Mouse (Mus musculus): Measurements from ENCODE around the gene Ivd.

The Ivd gene

GRCm38 (mm10) chr2:118881956-118882355 is 20.2 kb downstream of the Ivd start:
- DNase-seq (ENCODE audit: low spot score in 2 of 2), result no peak

DNA sequence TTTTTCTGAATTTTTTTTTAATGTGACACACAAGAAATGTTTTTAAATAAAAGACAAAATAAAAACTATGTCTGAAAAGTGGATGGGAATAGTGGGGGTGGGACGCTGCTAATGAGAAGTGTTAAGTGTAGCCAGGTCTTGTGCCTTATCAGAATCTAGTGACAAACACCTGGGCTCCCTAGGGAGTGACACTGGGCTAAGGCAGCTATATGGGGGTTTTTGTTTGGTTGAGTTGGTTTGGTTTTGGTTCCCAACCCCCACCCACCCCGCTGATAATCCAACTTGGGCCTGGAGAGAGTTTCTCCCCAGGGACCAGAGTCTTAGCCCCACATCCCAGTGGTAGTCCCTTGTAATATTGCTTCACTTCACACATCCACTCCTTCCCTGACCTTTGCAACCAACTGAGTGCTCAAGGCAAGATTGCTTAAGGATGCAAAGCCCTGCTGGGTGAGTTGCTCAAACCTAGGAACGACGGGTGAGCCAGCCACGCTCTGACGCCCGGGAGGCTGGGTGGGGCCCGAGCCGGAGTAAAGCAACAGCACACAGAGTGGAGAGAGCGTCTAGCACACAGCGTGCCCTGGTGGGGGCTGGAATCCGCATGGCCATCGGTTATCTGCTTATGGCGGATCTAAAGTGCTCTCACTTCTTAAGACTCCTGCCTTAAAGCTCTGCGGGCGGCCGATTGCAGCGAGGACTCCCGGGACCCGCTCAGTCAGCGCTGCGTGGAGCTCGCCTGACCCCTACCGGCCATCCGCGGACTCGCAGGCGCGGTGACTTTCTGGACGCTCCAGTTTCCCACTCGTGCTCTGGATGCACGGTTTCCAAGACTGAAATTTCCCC is 21.3 kb downstream of the Ivd start:
- DNase-seq (ENCODE audit: low spot score in 2 of 2), result peak in 1 of 2 experiments; percentile 90

DNA sequence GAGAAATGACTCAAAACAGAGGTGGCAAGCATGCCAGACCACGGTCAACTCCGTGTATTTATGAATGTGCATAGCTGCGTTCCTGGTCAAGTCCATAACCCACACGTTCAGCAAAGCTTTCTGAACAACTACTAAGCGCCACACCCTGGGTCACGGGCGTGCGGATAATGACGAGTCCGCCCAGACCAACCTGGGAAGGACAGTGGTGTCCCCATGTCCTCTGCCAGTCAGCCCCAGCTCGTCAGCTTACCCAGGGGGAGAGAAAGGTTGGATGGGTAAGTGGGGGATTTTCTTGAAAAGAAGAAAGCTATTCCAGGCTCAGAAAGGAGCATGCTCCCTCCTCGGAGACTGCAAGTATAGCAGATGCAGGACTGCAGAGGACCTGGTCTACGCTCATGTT is 25.7 kb downstream of the Ivd start:
- no peak for DNase-seq (ENCODE audit: low spot score in 2 of 2)

DNA sequence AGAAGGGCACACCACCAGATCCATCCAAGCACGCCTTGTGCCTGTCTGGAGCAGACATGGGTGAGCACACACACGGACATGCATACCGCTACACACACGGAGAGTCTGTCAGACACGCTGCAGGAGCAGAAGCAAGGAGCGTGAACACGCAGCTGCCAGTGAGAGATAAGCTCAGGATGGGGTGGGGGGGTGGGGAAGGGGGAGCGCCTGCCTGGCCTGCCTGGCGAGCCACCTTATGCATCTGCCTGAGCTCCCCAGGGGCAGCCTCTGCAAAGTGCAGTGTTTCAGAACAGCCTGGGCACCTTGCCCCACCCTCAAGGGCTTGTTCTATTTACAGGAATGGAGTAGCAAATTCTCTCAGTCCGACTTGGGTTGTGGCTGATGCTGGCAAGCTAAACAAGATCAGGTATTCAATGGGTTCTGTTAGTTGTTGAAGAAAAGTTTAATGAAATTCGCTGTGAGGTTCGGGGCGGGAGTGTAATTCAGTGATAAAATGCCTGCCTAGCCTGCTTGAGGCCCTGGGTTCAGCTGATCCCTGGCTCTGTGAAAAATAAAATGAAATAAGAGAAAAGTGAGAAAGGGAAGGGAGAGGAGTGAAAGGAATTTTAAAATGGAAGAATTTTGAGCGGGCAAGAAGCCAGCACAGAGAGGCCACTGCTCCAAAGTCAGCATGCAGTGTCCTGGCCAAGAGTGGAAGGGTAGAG is 26.2 kb downstream of the Ivd start:
- no peak for DNase-seq (ENCODE audit: low spot score in 2 of 2)

- DNase-seq (ENCODE audit: low spot score in 2 of 2), result no peak
Observed at GRCm38 (mm10) chr2:118891173-118891572, 29.4 kb downstream of the Ivd start.

GRCm38 (mm10) chr2:118895990-118896913 is 34.5 kb downstream of the Ivd start:
- DNase-seq (ENCODE audit: low spot score in 2 of 2), result no peak

DNA sequence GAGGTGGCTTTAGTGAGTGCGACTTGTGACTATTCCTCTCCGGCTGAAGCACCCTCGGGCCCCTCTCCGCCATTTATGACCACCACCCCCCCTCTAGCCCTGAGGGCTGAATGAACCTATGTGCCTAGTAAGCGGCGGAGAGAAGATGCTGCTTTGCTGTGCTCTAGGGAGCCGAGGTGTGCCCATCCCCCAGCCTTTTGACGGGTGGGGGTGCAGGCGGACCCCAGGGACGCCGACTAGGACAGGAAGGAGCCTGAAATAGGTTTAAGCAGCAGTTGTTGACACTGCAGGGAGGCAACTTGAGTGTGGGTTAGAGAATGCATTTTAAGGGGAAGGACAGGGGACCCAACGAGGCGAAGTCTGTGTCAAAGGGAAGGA is 35.1 kb downstream of the Ivd start:
- no peak for DNase-seq (ENCODE audit: low spot score in 2 of 2)

DNA sequence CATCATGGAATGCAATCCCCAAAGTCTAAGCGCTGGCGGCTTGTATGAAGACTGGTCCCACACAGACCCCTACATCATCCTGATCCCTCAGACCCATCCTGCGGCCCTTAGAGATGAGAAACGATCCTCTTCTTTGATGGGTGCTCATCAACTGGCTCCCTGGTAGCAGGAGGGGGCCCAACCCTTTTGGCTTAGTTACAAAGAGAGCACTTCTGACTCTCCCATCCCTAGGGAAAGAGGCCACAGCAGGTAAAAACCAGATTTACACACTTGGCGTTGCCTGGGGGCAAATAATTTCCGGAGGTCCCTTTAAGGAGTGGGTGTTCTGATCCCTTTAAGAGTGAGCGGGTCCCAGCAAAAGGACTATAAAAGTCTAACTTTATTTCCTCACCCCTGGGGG is 35.6 kb downstream of the Ivd start:
- DNase-seq (ENCODE audit: low spot score in 2 of 2), result no peak

DNA sequence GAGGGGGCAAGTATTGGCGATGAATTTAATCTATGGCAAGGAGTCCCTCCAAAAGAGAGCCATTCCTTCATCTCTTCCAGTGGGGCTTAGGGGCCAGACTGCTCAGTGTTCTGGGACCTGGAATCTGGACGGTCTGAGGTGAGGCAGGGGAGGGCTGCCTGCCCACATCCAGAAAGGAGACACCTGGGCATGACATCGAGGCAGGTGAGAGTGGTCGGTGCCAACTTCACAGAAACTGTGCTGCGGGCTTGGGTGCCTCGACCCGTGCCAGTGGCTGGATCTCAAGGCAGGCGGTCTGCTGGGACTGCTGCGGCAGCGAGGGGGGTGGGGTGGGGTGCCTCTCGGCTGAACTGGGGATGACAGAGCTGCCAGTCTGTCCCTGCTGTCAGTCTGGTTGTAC is 36.1 kb downstream of the Ivd start:
- no peak for DNase-seq (ENCODE audit: low spot score in 2 of 2)

DNA sequence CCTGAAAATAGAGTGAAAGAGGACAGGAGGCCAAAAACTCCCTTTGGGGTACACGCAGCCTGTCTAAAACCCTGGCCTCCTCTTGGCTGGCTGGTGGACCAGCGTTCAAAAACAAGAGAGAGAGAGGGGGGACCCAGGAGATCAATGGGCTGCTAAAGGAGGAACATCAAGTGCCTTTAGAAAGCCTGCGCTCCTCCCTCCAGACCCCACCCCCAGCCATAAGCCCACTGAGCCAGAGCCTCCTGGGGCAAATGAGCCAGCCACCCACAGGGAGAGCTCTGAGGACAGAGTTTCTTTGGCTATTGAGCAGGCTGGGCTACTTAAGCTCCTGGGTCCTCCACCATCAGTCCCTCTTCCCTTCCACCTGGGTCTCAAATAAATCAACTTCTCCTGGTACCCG is 37.0 kb downstream of the Ivd start:
- DNase-seq (ENCODE audit: low spot score in 2 of 2), result no peak

DNA sequence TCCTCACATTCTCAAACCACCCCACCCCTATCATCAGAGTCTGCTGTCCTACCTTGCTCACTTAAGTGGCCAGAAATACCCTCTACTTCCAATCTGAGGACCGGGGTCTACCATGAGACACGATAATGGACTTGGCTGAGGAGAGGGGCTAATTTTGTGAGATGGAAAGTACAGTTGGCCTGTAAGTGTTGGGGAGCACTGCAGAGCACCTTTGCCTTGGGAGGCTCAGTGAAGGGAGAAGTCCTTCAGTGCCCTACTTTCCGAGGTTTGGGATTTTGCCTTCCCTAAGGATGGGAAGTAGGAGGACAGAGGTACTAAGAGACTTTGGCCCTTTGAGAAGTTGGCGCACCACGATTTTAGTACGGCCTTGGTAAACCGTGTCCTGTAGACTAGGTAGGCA is 37.6 kb downstream of the Ivd start:
- DNase-seq (ENCODE audit: low spot score in 2 of 2), result no peak

- peak in 1 of 2 experiments; percentile 44 for DNase-seq (ENCODE audit: low spot score in 2 of 2)
Observed at GRCm38 (mm10) chr2:118899981-118900825, 38.4 kb downstream of the Ivd start, which contains the start of gene Bahd1. Gene Bahd1 (plus strand): TSS chr2:118900377.

DNA sequence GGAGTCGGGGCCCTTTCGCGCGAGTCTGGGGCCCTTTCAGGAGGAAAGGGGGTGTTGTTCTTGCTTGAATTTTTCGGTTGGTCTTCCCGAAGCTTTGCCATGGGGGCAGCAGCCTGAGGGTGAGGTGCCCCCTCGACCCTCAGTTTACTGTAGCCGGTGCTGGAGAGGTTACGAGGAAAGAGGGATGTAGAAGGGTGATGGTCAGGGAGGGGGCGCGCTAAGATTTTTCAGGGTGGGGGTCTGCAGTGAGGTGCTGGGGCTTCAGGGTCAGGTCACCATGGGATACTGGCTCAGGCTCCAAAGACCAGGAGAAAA is 39.0 kb downstream of the Ivd start:
- DNase-seq (ENCODE audit: low spot score in 2 of 2), result no peak

- peak; percentile 91 to 97 for DNase-seq (ENCODE audit: low spot score in 2 of 2)
Observed at GRCm38 (mm10) chr2:118901175-118902031, 39.6 kb downstream of the Ivd start.

DNA sequence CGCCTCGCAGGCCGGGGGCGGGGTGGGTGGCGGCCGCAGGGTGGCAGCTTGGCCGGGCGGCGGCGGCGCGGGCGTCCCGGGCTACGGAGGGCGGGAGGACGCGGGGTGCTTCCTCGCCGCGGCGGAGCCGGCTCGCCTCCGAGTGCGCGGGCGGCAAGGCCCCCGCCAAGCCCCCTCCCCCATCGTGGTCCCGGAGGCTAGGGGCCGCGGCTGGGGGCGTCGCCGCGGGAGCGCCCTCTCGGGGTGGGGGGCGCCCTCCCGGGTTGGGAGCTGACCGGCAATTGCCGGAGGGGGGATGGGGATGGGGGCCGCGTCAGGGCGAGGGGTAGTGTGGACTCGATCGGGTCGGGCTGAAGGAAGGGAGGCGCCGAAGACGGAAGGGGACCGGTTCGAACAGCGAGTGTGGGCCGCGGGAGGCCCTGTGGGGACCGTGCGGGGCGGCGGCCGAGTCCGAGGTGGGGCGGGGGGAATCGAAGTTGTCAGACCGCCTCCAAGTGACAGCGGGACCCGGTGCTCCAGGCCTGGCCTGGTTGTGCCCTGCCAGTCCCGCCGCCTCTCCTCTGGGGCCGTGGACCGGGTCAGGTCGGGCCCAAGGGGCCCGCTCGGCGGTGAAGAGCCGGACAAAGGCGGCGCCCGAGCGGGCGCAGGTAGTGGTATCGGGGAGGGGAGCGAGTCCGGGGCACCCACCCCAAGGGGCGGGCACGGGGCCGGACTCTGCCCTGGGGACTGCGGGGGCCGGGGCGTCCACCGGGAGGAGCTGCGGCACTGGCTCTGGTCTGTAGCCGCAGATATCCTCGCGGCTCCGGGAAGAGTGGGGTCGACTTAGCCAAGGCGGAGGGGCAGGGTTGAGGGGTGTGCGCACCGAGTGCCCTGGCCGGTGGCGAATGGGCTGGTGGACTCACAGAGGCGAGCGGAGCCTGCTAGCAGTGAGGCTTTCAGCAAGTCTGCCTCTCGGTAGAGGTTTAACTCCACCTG is 40.6 kb downstream of the Ivd start:
- no peak for DNase-seq (ENCODE audit: low spot score in 2 of 2)

DNA sequence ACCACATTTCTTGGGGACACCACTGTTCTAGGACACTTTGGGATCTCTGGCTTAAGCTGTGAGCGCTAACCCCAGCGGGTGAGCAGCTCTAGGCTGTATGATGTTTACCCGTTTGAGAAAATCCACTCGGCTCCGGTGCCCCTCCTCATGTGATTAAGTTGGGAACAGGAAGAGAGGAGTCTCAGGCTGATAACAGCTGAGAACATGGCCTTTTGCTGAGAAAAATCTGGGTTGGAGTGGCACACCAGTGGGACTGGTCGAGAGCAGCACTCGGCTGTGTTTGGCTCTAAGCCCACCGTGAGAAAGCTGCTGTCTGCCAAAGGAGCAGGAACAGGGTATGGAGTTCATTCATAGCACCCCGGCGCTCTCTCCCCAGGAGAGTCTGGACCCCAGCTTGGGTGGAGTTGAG is 41.6 kb downstream of the Ivd start:
- DNase-seq (ENCODE audit: low spot score in 2 of 2), result no peak

DNA sequence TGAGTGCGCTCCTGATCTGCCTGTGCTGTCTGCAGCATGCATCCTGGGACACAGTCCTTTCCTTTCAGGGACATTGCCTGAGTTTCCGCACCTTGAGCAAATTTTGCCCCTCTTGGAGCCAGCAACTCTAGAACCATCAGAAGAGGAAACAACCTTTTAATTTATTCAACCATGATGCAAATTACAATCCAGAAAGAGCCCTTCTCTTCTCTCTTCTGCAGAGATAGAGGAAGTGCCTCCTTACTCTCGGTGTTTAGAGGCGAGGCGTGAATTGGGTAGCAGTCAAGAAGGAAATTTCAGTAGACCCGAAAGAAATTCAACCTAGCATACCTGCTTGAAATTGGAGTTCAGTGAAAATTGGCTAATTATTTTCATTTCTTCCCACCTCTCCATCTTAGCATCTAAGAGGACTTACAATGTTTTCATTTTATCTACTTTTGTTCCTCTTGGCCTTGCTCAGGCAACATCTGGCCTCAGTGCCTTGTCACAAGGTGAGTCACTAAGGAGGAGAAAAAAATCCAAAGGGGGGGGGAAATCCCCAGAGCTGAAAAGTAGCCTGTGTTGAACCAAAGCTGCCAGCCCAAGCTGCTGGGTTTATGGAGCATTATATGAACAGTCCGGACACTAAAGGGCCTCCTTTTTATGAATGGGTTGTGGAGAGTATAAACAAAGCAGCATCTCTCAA is 43.8 kb downstream of the Ivd start:
- DNase-seq (ENCODE audit: low spot score in 2 of 2), result no peak

GRCm38 (mm10) chr2:118906118-118906492 is 44.4 kb downstream of the Ivd start:
- DNase-seq (ENCODE audit: low spot score in 2 of 2), result no peak

- no peak for DNase-seq (ENCODE audit: low spot score in 2 of 2)
Observed at GRCm38 (mm10) chr2:118907781-118908180, 46.0 kb downstream of the Ivd start.

All from left cerebral cortex, adult 9 months (tissue).